Mouse (Mus musculus) cerebellum, postnatal 25 days (tissue): ENCODE measurements at regions not wholly inside any gene's neighbourhood (a gene's known extent, or its start where the extent isn't known, plus 50 kb on each side); places are given as distances from the start of the nearest gene placed in this dataset.

Experiments
- DNase-seq, 2 experiments: peaks; one replicate each; pipeline ENCODE4 v3.0.0; 2021; ENCODE audit warnings: mixed read lengths in 2 of 2

DNA sequence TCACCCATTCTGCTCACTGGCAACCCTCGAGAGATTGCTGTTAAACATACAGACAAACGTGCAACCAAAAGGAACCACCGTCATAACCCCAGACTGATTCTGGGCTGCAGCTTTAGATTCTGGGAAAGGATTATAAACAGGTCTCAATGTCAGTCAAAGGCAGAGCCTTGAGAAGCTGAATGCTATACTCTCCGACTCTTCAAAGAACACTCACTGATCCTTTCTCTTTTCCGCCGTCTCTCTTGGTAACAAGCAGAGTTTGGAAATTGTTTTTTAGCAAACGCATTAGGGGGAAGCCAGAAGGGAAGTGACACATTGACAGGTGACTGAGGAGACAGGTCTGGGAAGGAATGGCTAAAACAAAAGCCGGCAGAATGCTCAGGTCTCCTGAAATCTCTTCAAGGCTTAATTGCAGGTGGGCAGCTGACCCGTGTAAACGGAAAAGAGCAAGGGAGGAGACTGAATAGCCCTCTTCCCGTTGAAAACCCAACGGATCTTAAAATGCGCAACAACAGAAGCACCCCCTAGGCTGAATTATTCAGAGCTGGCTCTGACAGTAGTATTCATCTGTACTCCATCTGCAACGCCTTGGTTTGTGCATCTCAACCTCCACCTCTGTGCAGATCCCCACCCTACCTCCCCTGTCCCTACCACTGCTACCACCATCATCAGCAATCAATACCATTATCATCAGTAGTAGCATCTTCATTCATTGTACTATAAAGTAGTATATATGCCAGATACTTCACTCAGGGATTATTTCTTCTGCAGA is 219.6 kb downstream of the Tmem38b start:
- no peak for DNase-seq

DNA sequence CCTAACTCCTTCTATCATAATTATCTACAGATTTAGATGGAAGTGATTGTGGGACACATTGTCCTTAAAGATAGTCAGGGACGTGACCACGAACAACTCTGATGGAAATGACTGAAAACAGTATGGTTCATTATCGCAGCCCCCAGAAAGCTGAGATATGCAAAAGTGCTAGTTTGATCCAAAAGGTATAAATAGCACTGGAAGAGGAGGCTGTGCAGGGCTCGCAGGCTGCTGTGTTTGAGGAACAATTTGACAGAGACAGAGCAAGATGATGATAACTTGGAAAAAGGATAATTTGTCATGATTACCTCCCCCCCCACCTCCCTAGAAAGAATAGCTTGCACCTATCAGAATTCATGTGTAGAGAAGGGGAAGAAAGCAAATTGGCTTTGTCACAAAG is 238.5 kb downstream of the Tmem38b start:
- DNase-seq = no peak

DNA sequence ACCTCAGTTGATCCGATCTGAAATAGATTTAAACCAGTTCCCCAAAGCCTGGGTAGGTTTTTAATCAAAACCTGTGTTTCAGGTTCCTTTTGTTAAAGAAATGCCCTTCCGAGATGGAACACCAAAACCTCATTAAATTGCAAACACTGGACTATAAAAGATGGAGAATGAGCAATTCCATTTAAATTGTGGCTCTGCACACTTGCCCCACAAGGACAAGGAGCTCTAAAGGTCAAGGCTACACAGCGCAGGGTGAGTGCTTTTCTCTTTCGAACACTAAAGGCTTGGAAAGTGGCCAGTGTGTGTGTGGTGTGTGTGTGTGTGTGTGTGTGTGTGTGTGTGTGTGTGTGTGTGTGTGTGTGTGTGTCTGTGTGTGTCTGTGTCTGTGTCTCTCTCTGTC is 246.1 kb downstream of the Tmem38b start:
- DNase-seq = no peak

DNA sequence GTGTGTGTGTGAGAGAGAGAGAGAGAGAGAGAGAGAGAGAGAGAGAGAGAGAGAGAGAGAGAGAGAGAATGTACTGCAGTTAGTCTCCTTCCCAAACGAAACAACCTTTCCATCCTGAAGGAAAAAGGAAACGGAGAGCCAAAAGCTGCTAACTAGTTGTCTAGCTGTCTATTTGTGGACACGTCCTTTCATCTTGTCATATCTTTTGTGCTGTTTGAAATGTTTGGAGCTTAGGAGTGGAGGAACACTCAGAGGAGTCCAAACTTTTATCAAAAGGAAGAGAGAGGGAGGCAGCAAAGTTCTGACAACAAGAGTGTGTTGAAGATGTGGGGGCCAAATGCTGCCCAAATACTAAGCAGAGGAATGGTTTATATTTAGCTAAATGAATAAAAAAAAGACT is 246.6 kb downstream of the Tmem38b start:
- DNase-seq = no peak

DNA sequence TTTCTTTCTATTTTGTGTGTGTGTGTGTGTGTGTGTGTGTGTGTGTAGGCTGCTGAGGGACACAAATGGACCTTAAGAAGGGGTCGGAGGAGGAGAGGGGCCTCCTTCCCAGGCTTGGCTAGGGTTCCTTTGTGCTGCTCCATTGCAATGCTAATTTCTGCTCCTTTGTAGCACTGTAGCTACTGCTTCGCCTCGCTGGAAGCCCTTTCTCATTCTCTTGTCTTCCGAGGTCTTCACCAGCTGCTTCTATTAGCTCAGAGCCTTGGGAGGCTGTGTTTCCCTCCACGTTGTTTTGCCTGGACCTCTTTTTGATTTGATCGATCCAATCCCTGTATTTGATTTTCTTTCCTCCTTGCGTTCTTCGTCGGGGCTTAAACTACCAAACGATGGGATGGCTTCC is 247.1 kb downstream of the Tmem38b start:
- DNase-seq = no peak

DNA sequence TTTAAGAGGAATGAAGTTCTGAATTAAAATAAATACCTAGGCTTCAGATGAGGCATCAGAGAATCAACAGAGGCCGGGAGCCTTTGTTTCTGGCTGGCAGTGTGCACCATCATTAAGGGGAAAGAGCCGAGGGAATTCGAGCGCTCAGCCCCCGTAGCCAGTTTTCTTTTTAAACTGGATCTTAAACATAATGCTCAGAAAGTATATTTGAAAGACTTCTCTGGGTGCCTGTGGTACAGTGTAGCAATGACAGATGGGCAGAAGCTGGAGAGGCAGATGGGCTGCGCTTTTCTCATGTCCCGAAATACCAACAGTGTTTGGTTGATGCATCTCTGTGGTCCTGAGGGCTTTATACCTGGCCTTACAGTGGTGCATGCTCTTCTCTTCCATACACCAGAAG is 247.6 kb downstream of the Tmem38b start:
- DNase-seq = no peak

DNA sequence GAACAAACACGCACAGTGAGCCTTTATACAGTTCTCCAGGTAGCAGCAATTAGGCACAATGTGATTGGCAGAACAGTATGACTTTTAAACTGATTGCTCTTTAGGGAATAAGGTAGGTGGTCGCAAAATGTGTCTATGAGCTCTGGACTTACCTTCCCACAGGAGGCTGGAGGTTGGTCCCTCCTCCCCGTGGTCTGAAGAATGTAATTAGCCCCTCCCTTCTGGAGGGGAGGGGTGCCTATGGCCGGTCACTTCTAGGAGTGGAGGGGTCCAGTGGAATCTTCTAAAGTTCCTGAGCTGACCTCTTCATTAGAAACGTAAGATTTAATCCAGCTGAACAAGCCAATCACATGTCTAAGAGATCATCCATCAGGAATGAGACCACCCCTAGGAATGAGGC is 248.4 kb downstream of the Tmem38b start:
- DNase-seq = no peak

DNA sequence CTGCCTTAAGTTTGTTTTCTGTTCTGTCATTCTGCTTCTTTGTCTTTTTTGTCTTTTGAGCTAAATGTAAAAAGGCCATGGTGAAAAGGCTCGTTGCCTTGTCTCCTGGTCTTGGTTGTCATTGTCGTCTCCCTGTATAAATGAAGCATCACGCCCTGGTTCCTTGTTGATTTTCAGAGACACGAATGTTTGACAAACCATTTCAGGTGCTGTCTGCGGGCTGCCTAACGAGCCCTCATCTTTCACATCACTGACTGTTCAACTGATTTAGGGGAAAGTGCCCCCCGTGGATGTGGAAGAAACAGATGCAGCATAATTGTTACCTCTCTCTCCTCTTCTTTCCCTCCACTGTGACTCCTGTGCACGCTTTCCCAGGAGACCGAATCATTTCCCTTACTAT is 254.7 kb downstream of the Tmem38b start:
- DNase-seq = no peak

DNA sequence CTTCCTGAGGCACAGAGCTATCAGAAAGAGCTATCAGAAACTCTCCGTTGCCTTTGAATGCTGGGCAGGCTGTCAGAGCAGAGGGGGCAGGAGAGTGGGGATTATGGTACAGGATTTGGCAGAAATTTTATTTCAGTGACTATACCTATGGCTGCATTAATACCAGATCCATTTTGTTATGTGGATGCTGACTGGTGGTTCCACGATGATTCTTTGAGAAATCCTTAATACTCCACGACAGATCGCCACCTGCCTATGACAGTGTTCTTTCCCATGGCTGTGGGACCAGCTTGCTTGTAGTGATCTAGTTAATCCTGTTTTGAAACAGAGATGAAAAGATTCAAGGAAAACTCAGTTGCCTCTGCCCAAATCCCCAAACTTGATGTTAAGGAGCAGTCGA is 255.6 kb downstream of the Tmem38b start:
- DNase-seq = no peak

DNA sequence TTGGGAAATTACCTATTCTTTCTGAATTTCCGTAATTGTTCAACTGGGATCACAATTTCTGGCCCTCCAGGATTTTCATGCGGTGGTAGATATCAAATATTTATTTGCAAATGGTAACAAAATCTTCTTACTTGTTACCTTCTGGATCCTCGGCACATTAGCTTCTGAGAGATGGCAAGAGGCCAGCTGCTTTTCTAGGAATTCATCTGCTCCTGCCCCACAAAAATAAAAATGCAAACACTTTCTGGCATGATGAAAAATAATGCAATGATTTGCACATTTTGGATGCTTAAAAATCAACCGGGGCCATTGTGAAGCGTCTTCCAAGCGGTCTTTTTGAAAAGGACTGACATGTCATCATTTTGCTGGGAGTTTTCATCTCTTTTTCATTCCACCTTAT is 258.9 kb downstream of the Tmem38b start:
- no peak for DNase-seq

DNA sequence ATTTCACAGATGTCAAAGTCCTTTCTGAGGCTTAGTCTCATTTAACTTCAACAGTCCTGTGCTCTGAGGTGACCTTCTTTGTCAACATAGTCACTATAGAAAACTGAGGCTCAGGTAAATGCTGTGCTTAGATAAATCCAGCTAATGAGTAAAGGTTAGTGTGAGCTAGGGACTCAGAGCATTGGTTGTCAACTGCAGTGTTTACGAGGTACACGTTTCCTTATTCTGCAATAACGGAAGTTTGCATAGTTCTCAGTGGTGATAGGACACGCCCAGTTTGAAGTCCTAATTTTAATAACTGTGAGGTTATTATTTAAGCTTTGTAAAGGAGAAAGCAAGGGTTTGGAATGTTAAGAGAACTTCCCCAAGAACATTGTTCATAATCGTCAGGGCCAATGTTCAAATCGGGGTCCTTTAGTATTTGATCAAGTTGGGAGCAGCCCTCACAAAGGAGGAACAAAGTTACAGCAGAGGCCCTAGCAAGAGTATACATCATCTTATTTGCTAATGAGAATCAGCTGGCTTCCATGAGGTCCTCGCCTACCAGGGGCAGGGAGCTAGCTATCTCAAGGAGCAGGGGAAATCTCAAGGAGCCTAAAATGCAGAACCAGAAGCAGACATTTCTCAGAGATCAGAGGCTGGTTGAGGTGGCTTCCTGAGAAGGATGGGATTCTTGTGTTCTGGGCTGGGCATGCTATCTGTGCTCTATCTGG is 268.6 kb downstream of the Tmem38b start:
- no peak for DNase-seq

DNA sequence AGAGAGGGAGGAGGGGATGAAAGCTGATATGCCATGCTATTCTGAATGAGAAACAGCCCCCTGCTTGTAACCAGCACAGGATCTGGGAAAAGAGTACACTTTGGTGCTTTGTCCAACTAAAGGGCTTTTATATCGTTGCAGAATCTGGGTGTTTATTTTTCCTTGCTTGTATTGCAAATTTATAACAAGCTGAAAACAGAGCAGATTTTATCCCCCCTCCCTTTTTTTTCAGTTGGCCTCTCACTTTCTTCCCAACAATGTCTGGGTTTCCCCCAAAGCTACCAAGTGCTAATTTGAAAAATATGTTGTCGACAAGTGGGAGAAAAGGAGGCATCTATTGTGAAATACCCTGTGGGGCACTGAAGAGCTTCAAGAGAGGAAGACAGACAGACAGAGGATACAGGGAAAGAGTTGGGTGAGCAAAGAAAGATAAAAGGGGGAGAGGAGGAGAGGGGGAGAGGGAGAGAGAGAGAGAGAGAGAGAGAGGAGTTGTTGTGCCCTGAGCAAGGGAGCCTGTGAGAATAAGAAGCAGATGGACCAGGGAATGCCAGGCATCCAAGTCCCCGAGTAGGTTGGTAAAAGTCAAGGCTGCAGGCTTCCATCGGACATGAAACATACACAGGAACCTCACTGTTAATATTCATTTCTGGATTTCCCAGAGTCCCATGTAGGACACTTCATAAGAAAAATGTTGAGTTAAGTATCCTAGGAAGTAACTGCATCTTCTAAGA is 269.5 kb downstream of the Tmem38b start:
- DNase-seq = no peak

DNA sequence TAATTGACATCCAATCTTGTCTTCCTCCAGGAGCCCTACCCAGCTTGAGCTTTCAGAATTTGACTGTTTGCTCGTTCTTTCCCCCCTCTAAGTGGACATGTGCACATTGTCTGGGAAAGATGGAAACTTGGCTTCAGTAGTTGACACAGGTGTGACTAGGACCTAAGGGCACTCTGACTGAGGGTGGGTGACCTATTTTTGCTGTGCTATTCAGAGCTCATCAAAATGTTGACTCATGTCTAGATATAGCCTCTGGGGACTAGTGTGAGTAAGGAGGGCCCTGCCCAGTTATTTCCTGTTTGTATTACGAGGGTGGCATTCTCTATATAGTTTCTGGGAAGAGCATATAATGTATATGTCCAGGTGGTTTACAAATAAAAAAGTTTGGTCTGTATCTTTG is 271.7 kb downstream of the Tmem38b start:
- no peak for DNase-seq

DNA sequence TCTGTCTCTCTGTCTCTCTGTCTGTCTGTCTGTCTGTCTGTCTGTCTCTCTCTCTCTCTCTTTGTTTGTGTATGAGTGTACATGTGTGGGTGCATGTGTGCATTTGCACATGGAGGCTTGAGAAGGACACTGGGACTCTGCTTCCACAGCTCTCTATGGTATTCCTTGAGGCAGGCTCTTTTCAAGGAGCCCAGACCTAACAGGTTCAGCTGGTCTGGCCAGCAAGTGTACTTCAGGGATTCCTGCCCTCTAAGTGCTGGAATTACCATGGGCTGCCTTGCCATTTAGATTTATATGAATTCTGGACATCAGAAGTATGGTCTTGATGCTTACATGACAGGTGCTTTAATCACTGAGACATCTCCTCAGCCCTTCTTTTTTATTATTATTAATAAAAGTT is 274.4 kb downstream of the Tmem38b start:
- DNase-seq = no peak

DNA sequence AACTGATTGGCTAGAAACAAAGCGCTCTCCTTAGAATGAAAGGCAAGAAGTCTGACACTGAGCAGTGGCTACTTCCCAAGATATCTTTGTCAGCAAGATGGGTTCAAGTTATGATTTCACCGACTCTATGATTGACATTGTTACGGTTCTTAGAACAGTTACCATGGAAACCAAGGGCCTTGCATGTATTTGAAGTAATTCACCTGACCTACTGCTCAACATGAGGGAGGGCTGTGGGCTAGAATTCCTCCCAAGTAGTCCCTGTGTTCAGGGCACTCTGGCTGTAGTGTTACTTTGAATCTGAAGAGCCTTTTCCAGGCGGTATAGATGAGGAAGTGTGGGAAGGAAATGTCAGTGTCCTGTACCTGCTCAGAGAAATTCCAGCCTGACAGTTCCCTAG is 281.1 kb downstream of the Tmem38b start:
- no peak for DNase-seq

DNA sequence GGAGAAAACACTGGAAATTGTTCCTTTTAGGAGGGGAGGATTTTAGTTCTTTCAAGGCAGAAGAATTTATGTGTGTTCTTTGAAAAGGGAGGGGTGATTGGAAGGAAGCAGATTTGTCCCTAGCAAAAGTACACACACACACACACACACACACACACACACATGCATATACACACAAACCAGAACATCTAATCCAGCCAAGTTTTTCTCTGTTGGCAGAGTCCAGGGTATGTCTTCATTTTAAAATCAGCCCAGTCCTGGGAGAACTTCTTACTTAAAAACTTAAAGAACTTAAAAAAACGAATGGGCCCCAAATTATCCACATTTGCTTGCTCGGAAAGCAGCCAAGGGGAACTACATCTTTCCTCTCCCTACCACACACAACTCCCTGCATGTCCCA is 290.5 kb downstream of the Tmem38b start:
- DNase-seq = no peak

DNA sequence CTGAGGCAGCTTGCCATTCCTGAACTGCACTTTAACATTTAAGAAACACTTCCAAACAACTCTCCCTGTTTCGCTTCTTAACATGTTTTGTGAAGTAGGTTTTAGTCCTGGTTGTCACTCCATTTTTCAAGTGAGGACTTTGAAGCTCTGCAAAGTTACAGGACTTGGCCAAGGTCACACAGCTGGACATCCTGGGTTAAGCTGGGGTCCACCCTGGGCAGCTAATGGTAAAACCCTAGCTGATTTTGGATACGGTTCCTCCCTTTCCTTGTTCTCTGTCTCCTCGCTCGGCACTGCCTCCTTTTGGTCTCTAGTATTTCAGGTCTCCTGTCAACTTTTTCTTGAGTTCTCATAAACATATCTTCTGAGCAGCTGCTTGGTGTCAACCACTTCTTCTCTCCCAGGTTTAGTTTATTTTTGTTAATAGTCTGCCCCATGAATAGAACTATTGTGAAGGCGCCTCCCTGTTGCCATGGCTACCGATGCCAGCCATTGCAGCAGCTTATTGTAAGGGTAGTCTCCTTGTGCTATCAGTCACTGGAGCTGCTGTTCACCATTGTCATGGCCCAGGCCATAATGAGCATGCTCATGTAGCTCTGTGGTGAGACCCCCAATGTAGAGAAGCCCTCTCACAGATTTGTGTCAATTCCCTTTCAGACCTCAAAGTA is 292.5 kb downstream of the Tmem38b start:
- DNase-seq = no peak

DNA sequence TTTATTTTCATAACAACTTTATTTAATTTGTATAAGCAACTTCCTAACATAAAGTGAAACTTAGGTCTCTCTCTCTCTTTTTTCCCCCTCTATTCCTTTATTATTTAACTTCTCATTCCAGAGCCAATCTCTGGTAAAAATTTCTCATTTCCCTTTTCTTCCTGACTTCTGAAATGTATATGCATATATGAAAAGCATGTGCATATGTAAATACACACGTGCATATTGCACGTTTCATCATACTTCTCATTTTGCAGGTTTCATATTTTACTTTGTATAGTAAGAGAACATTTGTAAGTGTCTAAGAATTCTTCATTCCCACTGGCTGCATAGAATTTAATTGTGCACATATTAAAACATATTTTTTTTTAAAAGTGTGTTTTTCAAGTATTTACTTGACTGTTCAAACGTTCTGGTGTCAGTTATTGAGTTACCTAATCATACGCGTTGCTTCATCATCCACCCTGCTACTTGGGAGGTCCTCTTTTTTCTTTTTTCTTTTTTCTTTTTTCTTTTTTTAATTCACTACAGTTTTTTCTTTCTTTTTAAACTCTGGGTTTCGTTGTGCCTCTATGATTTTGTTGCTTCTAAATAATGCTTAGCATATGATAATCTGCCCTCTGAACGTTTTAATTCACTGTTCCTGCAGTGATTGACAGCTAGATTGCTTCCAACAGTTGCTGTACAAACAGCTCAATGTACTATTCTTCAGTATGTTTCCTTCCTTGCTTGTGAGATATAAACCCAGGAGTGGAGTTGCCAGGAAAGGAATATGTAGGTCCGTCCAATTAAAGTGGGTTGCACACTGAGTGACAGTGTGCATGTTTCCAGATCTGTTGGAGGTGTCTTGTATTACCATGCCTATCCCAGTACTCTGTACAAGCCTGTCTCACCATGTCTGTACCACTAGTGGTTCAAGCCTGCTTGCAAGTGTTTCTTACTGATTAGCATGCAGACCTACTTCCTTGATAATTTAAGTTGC is 303.2 kb downstream of the Tmem38b start:
- DNase-seq = no peak

DNA sequence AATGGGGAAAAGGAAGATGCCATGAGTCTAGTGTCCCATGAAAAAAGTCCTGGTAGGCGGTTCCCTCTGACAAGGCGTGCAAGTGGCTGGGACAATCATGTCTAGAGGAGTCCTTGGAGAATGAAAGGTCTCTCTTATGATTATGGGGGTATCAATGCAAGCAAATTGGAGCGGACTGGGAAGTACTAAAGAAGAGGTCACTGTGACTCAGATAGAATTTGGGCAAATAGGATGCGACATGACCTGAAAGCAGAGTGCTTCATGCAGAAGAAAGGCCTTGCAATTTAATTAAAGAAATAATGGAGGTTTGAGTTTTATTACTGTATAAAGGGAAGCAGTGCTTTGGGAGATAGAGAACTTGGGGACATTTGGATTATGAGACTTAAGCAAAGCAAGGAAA is 330.3 kb downstream of the Tmem38b start:
- no peak for DNase-seq

DNA sequence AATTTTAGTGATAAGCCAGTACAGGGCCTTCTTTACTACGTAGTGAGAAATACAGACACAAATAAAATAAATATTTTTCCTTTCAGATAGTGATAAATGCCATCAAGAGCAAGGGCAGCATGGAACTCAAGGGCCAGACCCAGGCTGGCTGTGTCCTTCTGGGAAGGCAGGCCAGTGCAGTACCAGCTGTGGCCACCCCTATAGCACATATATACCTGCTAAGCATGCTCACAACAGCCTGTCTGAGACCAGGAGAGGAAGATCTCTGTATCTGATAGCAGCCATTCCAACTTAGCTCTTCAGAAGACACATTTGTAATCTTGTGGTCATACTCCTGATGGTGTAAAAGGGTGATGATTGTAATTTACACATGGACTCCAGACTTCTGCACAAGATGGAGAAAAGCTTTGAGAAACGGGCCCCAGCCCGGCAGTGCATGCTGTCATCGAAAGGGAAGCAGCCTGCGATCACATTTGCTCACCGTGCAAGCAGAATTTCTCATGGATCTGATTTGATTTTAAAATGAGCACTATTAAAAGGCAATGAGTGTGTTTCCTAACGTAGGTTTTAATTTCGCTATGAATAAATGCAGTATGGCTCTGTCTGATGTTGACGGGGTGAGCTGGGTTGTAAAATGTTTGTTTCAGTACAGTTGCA is 335.6 kb downstream of the Tmem38b start:
- no peak for DNase-seq

DNA sequence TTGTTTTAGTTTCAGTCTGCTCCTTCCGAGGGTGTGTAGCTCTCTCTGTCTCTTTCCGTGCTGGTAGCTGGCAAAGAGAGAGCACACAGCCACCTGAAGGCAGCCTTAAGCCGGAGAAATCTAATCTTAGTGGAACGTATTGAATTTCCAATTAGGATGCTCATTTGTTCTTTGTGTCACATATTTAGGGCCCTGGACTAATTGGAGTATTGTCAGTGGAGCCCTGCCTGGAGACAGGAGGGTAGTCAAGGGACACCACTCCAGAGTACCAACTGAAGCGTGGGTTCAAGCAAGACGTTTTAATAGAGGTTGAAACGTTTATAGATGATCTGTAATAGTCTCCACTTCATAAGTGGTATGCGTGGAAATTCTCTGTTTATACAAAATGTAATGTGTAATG is 336.5 kb downstream of the Tmem38b start:
- DNase-seq = no peak
